Mouse (Mus musculus) cerebellum, adult 11-12 months (tissue): Measurements from ENCODE around the gene Efcc1.

ENCODE experiments used
- DNase-seq: peaks from one replicate; pipeline ENCODE4 v3.0.0; 2022

Gene Efcc1

DNA sequence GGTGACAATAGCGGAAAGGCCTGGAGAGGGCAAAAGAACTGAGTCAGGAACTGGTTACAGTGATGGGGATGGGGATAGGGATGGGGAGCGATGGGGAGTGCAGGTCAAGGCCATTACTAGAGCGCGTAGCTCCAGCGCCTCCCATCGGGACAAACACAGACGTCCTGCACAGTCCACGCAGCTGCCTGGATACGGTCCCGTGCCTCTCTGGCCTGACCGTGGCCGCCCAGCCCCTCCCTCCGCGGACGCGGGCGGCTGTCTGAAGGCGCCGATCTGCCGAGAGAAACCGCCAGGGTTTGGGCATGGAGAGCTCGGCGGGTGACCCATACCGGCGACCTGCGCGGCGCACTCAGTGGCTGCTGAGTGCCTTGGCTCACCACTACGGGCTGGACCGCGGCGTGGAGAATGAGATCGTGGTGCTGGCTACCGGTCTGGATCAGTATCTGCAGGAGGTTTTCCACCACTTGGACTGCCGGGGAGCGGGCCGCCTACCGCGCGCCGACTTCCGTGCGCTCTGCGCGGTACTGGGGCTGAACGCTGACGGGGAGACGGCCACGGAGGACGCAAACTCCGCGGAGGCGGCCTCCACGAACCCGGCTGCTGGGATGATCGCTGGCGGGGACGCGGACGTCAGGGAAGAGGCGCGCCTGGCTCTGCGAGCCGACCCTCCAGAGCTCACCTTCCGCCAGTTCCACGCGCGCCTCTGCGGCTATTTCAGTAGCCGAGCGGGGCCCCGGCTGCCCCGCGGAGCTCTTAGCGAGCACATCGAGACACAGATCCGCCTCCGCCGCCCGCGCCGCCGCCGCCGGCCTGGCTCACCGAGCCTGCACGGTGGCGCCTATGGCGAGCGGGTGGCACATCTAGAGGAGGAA is at the start of gene Efcc1:
Efcc1 (plus strand) TSS at position 279 of the 872 bp plus-strand sequence.
- no peak for DNase-seq

DNA sequence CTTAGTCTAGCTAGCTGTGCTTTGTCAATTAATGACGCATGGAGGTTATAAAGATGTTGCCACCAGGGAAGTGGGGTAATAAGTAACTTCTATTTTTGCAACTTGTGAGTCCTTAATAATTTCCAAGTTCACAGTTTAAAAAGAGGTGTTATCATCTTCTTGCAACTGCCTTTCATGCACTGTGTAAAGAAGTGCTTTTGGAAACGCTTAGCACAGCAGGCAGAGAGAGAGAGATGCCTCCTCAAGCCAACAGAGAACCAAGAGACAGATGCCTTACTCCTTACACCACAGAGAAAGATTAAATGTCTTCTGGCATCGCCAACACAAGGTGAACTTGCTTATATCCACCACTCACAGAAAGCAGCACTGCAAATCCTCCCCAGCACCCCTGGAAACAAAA is 34.7 kb upstream of the Efcc1 start:
- DNase-seq: no peak

DNA sequence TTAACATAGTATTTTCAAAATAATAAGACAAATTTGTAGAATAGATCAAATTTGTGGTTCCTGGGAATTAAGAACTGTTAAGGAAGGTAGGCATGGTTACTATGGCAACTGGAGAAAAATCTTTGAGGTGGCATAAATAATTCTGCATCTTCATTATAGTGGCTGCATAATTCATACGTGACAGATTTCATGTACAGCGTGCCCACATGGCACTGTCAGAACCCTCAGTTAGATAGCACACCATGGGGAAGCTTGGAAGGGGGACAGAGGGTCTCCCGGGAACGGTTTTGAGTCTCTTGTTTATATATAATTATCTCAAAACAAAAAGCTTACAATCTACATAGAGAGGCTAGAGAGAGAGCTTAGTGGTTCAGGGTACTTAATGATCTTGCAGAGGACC is 34.1 kb upstream of the Efcc1 start:
- no peak for DNase-seq

DNA sequence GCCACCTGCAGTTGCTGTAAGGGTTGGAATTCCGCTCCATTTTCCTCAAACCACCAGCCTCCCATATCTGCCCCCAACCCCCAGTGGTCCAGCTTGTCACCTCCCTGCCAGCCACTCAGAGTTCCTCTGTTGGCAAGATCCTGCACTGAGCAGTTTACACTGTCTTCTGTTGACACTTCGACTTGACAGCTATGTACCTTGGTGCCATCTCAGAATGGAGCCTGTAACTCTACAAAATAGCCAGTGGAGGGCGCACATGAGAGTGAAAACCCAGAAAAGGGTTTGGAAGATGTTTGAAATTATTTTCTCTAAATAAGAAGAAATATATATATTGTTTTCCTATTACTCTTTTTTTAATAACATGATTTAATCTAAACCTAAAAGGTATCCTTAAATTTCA is 24.4 kb upstream of the Efcc1 start:
- DNase-seq: no peak

DNA sequence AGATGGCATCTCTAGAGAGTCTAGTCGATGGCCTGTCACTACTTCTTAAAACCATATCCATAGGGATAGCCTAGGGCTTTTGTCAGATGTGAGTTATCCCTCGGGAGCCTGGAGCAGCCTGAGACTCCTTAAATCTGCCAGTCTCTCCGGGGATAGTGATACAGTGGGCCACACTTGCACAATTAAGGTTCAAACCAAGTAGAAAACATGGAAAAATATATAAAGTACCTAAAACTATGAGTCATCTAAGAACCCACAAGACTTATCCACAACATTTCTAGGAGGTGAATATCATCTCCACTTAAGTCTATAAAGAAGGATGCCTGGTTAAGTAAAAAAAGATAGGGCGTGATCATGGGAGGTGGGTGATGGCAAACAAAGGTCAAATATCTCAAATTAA is 18.4 kb upstream of the Efcc1 start:
- DNase-seq: no peak

DNA sequence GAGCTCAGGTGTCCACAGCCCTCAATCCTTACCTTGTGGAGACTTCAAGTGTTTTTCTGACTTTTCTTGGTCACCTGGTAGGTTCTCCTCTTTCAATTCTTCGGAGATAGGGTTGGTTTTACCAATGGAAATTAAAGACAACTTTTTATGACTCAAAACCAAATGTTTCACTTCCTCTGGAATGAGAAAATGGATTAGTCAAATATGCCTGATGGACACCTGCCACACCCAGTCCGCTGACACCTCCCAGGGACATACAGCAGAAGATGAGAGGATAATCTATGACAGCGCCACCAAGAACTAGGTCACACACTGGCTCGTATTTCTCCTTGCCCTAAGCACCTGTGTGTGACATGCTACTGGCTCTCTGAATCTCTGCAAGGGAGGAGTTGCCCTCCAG is 16.6 kb upstream of the Efcc1 start:
- DNase-seq: no peak

DNA sequence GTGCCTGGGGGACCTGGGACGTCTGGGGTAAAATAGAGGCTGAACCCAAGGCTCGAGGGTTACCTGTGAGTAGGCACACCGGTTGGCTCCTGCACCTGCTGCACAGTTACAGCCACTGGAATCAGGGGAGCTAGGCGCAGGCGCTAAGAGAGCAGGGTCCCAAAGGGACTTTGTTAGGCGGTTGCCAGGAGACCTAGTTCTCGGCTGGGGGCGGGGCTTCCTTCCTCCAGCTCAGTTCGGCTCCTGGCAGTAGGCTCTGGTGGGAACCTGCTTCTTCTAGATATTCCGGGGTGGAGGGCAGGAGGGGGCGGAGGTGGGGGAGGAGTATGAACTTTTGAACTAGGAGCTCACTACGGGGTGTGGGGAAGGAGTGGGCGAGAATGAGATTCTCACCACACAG is 8.0 kb upstream of the Efcc1 start:
- no peak for DNase-seq

DNA sequence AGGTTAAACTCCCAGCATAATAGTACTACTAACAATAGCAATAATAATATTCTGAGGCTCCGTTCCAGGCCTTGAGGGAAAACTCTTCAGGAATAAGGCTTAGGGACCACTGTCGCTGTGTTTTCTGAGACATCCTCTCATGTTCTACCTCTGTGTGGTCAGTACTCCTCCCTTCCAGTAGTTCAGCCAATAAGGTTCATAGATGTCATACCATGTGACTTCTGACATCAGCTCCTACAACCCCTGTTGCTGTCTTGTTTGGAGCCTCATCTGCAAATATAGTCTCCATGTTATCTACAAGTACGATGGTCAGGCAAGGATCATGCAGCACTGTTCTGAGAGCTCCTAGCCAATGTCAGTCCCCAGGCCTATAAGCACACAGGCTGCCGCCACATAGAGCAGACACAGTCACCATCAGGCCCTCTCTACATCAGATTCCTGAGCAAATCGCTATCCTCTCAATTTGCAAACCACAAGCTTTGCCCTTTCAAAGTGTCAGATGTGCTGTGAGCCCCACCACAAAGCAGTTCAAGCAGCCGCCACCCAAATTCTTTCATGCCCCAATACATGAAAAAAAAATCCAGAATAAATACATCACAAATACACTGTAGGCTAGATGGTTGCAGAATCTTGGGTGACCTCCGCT is 5.3 kb upstream of the Efcc1 start:
- no peak for DNase-seq

DNA sequence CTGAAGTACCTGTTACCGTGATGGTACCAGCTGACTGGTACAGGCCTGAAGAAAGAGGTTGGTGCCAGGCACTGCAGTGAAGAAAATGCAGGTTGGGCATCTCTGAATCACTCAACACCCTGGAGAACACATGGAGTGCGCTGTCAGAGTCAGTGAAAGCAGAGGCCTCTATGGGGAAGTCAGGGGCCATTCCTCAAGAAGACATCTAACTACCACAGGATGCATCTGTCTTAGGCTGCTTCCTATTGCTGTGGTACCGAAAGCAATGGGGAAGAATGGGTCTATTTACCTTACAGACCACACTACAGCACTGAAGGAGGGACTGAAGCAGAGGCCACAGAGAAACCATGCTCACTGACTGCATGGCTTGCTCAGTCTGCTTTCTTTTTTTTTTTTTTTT is 2.6 kb upstream of the Efcc1 start:
- no peak for DNase-seq

DNA sequence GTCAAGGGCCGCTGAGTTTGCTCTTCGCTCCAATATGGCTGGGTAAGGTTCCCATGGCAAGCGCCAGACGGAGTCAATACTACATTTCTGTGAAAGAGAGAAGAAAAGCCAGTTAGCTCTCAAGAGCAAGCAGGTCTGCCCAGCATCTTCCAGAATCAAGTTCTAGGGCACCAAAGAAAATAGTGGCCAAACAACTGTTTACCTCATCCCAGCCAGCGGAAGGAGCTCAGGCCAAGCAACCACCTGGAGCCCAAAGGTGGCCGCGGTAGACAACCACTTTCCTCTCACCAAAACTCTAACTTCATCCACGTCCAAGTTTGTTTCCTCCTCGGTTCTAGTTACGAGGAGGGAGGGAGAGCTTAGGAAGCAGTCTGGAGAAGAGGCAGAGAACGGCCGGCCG is 528 bp upstream of the Efcc1 start:
- DNase-seq: no peak

DNA sequence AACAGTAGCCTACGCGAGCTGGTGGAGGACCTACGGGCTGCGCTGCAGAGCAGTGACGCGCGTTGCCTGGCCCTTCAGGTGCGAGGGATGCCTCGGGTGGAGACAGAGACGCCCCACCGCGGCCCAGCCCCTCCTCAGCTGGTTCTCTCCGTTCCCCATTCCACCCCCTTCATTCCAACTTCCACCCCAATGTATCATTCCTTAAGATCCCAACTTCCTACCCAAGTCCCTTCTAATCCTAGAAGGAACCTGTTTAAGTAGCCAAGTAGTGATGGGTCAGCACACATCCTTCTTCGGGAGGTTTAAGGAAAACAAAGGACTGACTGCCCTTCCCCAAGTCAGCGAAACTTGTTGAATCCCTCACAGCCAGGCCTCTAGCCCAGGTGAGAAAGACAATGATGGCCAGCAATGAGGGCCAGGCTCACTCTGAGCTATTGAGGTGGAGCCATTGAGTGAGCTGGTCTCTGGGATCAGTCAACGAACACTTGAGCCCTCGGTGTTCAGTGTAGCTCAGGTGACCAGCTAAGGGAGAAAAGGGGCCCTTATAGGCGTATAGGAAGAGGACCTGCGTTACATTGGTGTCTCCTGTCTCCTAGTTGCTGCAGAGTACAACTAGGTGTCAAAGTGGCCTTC is 910 bp downstream of the Efcc1 start:
- DNase-seq: no peak

DNA sequence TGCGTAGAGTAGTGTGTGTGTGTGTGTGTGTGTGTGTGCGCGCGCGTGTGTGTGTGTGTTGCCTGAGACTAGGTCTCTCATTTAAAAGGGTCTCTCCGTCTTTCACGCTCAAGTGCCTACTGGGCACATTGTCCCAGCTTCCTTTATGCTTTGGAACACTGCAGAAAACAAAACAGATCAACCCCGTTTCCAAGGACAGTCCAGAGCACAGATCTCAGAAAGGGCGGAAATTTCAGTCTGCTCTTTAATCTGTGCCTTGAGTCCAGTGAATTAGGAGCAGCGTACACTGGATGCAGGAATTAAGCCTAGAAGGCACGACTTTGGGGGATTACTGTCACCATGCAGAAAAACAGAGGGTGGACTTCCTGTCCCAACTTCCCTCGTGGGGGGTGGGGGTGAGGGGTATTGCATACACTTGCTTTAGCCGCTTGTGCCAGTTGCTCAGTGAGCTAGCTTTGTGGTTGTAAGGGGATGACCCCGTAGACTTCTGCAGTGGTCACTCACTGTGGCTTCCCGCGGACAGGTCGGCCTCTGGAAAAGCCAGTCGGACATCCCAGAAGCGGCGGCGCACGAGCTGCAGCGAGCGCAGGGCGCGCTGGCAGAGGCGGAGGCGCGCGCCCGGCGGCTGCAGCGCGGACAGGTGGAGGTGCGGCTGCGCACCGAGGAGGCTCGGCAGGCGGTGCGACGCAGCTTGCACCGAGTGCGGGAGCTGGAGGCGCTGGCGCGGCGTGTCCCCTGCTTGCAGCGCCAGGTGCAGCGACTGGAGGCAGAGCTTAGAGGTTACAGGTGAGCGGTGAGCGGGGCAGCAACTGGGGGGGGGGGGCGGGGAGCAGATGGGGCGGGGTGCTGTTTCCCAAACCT is 1.7 kb downstream of the Efcc1 start:
- DNase-seq: no peak

DNA sequence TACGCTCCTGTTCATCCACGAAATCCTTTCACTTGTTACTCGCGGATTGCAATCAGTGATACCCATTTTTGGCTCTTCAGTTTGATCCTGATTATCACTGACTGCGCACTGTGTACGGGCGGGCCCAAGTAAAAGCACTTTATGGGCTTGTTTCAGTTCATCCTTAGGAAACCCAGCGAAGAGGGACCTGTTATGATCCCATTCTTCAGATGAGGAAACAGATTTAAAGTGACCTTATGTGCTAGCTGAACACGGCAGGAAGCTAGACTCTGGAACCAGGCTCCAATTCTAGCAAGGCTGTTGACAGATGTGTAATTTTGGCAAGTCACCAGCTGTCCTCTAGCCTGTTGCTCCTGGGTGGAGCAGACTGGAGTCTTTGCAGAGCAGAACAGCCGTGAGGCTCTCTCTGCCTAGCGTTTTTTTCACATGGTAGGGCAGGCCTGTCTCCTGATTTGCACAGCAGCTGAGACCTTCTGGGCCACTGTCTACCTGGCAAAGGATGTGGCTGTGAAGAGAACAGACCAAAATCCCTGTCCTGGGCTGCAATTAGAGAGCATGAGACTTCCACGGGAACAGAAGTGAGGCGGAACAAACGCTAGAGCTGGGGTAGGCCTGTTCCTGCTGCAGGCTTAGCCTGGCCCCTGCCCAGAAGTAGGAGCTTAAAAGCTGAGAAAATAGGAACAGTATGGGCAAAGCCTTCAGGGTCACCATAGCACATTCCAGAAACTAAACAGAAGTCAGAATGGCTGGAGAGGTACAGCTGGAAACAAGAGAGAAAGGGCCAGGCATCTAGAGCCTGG is 2.7 kb downstream of the Efcc1 start:
- no peak for DNase-seq

DNA sequence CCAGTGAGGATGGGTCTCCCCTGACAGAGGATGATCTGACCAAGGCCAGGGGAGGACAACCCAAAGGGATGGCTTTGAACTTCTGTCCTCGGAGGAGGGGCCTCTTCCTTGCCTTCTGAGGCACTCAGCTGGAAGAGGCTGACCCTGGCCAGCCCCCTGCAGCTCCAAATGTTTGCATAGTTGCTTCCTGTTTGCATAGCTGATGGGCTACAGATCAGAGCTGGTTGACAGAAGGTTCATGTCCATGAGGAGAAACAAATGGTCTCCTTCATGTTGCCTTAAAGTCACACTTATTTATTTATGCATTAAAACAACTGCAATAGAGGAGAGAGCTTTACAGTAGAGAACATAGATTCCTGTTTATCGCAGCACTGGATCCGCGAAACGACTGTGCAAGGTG is 3.5 kb downstream of the Efcc1 start:
- no peak for DNase-seq

DNA sequence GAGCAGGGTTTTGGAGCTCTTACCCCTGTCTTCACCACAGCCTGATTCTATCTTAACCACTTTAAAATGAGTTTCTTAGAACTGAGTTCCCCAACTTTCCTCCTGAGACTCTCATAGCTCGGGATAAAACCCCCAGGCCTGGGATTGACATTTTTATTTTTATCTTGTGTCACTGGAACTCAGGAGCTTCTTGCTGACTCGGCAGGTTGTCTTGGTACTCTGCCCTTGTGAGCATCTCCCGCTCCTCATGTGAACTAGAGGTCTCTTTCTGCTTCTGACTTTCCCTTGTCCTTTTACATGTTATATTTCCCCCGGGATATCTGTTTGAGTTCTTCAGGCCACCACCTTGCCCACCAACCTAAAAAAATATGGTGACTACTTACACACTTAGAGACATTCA is 6.3 kb downstream of the Efcc1 start:
- DNase-seq: no peak

DNA sequence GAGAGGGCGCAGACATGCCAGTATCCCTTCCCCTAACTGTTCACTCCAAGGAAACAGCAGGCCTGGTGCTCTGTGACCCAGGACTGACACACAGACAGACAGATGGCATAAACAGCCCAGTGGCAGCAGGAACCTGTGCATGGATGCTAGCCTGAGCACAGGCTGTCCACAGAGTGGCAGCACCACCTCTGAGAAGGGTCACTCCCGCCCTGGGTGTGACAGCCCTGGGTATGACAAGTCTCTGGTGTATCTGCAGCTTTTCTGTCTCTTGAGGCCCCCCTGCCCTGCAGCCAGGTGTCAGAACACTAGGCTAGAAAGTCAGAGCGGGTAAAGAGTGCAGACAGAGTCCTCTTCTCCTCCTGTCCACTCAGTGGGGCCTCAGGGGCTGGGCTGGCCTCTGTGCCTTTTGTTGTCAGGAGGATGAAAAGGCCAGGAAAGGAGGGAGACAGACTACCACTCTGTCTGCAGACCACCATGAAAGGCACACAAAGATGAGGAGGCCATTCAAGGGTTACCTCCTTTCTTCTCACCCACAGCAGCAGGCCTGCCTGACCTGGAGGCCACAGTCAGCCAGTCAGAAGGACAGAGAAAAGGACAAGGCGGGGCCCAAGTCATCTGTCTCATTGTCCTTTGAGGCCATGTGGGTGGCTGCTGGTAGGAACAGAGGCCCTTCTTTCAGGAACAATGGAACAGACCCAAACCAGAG is 7.4 kb downstream of the Efcc1 start:
- no peak for DNase-seq

DNA sequence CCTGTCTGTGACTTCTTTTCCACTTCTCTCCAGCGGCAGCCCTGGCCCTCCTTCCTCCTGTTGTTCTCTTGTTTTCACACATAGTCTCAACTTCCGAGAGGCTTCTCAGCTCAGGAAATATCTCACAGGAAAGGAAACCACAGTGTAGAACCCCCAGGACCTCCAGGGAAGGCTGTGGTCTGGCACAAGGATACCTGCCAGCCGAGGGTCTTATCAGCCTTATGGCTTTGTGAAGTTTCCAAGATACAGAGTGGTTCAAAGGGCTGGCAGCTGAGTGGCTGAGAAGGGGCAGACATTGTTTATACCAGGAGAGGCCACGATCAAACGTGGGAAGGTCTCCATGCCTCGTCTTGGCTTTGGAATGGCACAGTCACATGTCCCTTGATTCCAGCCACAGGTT is 9.2 kb downstream of the Efcc1 start:
- no peak for DNase-seq

DNA sequence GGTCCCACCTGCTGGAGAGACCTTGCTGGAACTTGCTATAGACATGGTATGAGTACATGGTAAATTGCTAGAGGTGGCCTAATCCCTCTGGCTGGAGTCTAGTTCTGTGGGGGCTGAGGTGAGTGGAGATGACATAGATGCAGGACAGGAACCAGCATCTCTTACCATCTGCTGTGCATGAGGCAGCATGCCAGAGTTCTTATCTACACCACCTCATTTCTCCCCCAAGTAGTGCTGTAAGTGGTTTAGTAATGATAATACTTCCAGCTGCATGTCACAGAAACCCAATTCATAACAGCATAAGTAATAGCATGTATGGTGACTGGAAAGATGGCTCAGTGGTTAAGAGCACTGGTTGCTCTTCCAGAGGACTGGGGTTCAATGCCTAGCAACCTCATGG is 9.8 kb downstream of the Efcc1 start:
- no peak for DNase-seq

DNA sequence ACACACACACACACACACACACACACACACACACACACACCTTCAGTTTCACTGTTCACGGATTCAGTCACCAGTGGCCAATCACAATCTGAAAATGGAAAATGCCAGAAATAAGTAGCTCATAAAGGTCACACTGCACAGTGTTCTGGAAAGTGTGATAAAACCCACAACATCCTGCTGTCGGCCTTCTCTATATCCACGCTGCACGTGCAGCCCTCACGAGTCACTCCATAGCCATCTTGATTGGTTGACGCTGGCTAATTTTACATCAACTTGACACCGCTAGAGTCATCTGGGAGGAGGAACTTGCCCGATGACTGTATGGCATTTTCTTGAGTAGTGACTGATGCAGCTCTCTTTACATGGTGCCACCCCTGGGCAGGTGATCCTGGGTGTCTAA is 11.3 kb downstream of the Efcc1 start:
- no peak for DNase-seq

DNA sequence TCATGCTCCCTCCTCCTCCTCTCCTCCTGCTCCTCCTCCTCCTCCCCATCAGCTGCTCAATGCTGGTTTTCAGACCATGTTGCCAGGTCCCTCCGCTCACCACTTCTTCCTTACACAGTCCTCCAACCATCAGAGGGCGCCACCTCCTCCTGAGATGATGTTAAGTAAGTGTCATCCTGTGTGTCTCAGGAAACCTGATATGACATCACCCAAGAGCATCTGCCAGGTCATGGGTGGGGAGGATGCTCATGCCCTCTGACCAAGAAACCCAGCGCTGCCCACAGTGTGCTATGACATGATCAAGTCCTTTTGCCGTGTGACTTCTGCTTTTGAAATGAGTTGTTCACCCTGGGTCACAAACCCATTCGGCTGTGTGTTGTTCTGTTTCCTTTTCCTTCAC is 12.1 kb downstream of the Efcc1 start:
- no peak for DNase-seq

DNA sequence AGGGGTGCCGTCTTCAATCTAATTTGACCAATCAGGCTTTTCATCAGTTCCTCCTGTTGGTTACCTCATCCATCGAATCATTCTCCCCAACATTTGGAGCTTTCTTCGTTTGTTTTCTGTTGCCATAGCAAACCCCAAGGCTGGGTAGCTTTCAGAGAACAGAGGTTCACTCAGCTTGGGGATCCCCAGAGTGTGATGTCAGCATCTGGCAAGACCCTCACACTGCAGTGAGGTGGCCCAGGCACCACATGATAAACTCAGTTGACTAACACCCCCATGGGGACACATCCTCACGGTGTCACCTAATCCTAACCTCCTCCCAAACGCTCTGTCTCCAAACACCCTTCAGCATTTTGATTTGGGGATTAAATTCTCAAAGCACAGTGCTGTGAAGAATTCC is 12.6 kb downstream of the Efcc1 start:
- no peak for DNase-seq

DNA sequence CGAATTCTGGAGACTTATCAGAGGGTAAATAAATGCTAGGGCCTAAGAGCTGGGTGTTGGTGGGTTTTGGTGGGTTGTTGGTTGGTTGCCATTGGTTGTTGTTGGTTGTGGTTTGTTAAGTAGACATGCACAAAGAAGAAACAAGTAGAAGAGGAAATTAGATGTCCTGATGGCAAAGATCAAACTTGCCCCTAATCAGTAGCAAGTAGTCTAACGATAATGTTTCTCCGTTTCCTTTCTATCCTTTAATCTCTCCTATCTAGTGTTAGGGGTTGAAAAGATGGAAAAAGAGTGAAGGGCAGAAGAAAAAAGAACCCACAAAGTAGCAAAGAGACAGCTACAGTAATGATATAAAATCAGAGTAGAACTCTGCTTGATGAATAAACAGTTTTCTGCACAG is 14.0 kb downstream of the Efcc1 start:
- no peak for DNase-seq
